Mouse (Mus musculus) testis, adult 2 months (tissue): Measurements from ENCODE around the gene Tnrc6b.
A peak's percentile ranks its signal among the peaks of the same experiment; 100 is the strongest.

ENCODE experiments used
- CTCF ChIP-seq: fragments of 200-500 bp; IDR thresholded peaks from 2 replicates; pipeline ENCODE4 v1.5.1; 2012; ENCODE audit warnings: low read depth, mild to moderate bottlenecking, inconsistent platforms, low read length, moderate library complexity; ENCODE audit not compliant: control insufficient read depth, insufficient read depth, insufficient replicate concordance
- POLR2A ChIP-seq: fragments of 200-500 bp; IDR thresholded peaks from 2 replicates; pipeline ENCODE4 v1.6.1; 2012; ENCODE audit warnings: low read depth, mild to moderate bottlenecking, inconsistent platforms, low read length, moderate library complexity; ENCODE audit not compliant: control insufficient read depth

- TF ChIP-seq CTCF: peak; percentile 30; the same call in 1 of the 2 replicates
- TF ChIP-seq POLR2A: no peak
Measured at GRCm38 (mm10) chr15:80945851-80946250, 234.7 kb downstream of the Tnrc6b start.
